Mouse (Mus musculus) small intestine, adult 2 months (tissue): ENCODE results near the gene Stim2. TPM values are rescaled to one million over a fixed set of nuclear protein-coding genes. Genes with fewer than 3 reads are reported as not detected.
A peak's percentile ranks its signal among the peaks of the same experiment; 100 is the strongest.

Experiments used
- H3K27ac ChIP-seq: fragments of 200-500 bp; 2 replicates; pipeline ENCODE4 v1.5.1; 2012; ENCODE audit warnings: low read depth, low read length, control low read depth, inconsistent platforms; ENCODE audit not compliant: insufficient read depth
- H3K27me3 ChIP-seq: fragments of 200-500 bp; 2 replicates; pipeline ENCODE4 v1.6.1; 2012; ENCODE audit warnings: mild to moderate bottlenecking, moderate library complexity, low read length, inconsistent platforms; ENCODE audit not compliant: control insufficient read depth, insufficient read depth
- H3K36me3 ChIP-seq: fragments of 200-500 bp; 2 replicates; pipeline ENCODE4 v1.6.1; 2012; ENCODE audit warnings: mild to moderate bottlenecking, low read length, control low read depth, inconsistent platforms; ENCODE audit not compliant: control insufficient read depth, insufficient read depth
- H3K4me1 ChIP-seq: fragments of 200-500 bp; 2 replicates; pipeline ENCODE4 v1.6.1; 2012; ENCODE audit warnings: low read length, inconsistent platforms, mixed read lengths; ENCODE audit not compliant: control insufficient read depth, insufficient read depth, insufficient read length
- H3K4me3 ChIP-seq: fragments of 200-500 bp; 2 replicates; pipeline ENCODE4 v1.5.1; 2012; ENCODE audit warnings: low read depth, mild to moderate bottlenecking, control low read depth, inconsistent platforms, low read length, moderate library complexity
- CTCF ChIP-seq: fragments of 200-500 bp; IDR thresholded peaks from 2 replicates; pipeline ENCODE4 v1.5.1; 2012; ENCODE audit warnings: low read depth, mild to moderate bottlenecking, control low read depth, inconsistent platforms, low read length, moderate library complexity, mixed read lengths; ENCODE audit not compliant: insufficient replicate concordance, insufficient read length; ENCODE audit errors: extremely low read depth
- POLR2A ChIP-seq: fragments of 200-500 bp; IDR thresholded peaks from 2 replicates; pipeline ENCODE4 v1.6.1; 2012; ENCODE audit warnings: low read depth, mild to moderate bottlenecking, control low read depth, inconsistent platforms, low read length, moderate library complexity
- WGBS: fragments of 180-500 bp; shearing (Covaris S2); methylation state at CpG from one replicate; pipeline ENCODE4 v1.1.7; 2018; 5-methylcytosine and 5-hydroxymethylcytosine counted together
- polyA plus RNA-seq: library from polyadenylated mRNA; depleted of rRNA; stranded (reverse); fragments of >200 nt; gene quantifications from 2 replicates; pipeline ENCODE4 v1.2.3, GENCODE M21; 2012

Gene Stim2
- polyA plus RNA-seq, 1 experiment = 18.7 TPM

- no peak for TF ChIP-seq CTCF
- no peak for TF ChIP-seq POLR2A
- H3K4me1 ChIP-seq = peaks cover 18% of the 10 kb centered on the region
- peak overlapping the region; percentile 47 for H3K27ac ChIP-seq
- H3K4me3 ChIP-seq = no peak overlapping the region
- WGBS = 51% methylated on average over 3 of the region's 3 CpGs
- H3K36me3 ChIP-seq = no peaks in the 10 kb centered on the region
- H3K27me3 ChIP-seq = no peaks in the 10 kb centered on the region
Measured at GRCm38 (mm10) chr5:54045523-54045922, 47.2 kb downstream of the Stim2 start.

DNA sequence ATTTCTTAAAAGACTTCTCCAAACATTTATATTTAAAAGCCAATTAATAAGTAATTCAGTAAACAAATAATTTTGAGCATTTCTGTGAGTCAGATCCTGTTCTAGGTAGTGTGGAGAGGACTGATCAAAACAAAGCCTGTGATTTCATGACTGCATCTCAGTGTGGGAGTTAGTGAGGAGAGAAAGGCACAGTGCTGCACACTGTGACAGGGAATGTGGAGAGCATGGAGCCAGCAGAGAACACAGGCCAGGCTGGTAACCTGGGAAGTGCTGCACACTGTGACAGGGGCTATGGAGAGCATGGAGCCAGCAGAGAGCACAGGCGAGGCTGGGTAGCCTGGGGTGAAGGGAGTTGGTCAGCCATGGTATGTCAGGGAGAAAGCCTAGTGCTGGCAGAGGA is 48.1 kb downstream of the Stim2 start:
- no peak for TF ChIP-seq CTCF
- TF ChIP-seq POLR2A = no peak
- Histone ChIP-seq H3K4me3 (no peak overlapping the region), H3K27me3 (no peaks in the 10 kb centered on the region), H3K4me1 (peaks cover 21% of the 10 kb centered on the region), H3K27ac (no peak overlapping the region; the same call in 1 of the 2 replicates), H3K36me3 (no peaks in the 10 kb centered on the region)
- WGBS = 93% methylated on average over 1 of the region's 1 CpGs

GRCm38 (mm10) chr5:54049145-54049733 is 50.9 kb downstream of the Stim2 start:
- no peak overlapping the region for H3K4me3 ChIP-seq
- WGBS = 89% methylated on average over 4 of the region's 4 CpGs
- TF ChIP-seq CTCF (no peak), POLR2A (no peak)

GRCm38 (mm10) chr5:54049940-54050339 is 51.6 kb downstream of the Stim2 start:
- WGBS = 90% methylated on average over 5 of the region's 5 CpGs
- no peak for TF ChIP-seq CTCF
- no peak for TF ChIP-seq POLR2A
- Histone ChIP-seq H3K4me3 (no peak overlapping the region), H3K27ac (no peak overlapping the region), H3K27me3 (no peaks in the 10 kb centered on the region), H3K4me1 (peaks cover 15% of the 10 kb centered on the region), H3K36me3 (peaks cover 3% of the 10 kb centered on the region; the same call in 1 of the 2 replicates)

More at GRCm38 (mm10) chr5:54049145-54049733, 50.9 kb downstream of the Stim2 start:
- H3K27me3 ChIP-seq = no peaks in the 10 kb centered on the region
- peaks cover 15% of the 10 kb centered on the region for H3K4me1 ChIP-seq
- H3K36me3 ChIP-seq = peaks cover 2% of the 10 kb centered on the region; the same call in 1 of the 2 replicates
- H3K27ac ChIP-seq = no peak overlapping the region

DNA sequence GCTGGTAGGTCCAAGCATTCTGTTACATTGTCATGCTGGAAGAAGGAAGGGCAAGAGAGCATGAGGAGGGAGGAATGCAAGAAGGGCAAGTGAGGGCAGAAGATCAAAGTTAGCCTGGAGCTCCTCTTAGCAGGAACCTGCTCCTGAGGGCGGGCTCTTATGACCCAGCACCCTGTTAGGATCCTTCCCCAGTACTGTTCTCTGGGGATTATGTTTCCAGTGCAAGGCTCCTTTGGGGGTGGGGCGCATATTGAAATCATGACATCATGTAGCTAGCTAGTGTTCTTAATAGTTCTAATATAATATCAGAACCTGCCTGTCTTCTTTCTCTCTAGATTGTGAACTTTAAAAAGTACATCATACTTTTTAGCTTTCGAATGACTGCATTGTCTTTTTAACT is 52.8 kb downstream of the Stim2 start:
- TF ChIP-seq CTCF (no peak), POLR2A (no peak)
- 74% methylated on average over 3 of the region's 3 CpGs for WGBS
- no peak overlapping the region for H3K4me3 ChIP-seq

DNA sequence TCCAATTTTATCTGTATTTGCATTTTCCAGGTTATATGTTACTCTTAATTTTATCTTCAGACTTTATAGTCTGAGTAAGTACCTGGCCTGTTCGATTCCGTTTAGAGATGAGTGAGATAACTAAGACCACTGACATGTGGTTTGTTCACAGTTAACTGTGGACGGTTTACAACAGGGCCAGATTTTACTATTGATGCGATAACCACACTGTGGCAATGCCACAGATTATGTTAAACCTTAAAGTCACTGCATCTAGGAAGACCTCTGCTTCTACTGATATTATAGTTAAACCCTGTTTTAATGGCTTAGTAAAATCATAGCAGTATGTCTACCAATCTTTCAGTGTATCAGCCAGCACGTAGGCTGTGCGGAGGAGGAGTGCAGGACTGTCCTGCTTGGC is 53.9 kb downstream of the Stim2 start:
- H3K36me3 ChIP-seq = peaks cover 6% of the 10 kb centered on the region
- H3K4me1 ChIP-seq = peaks cover 8% of the 10 kb centered on the region
- H3K4me3 ChIP-seq = no peak overlapping the region
- TF ChIP-seq CTCF = no peak
- no peak overlapping the region for H3K27ac ChIP-seq
- WGBS = 84% methylated on average over 6 of the region's 6 CpGs
- H3K27me3 ChIP-seq = no peaks in the 10 kb centered on the region

More for the DNA sequence above, 52.8 kb downstream of the Stim2 start:
- Histone ChIP-seq H3K27me3 (no peaks in the 10 kb centered on the region), H3K4me1 (peaks cover 11% of the 10 kb centered on the region), H3K36me3 (peaks cover 6% of the 10 kb centered on the region), H3K27ac (no peak overlapping the region)

DNA sequence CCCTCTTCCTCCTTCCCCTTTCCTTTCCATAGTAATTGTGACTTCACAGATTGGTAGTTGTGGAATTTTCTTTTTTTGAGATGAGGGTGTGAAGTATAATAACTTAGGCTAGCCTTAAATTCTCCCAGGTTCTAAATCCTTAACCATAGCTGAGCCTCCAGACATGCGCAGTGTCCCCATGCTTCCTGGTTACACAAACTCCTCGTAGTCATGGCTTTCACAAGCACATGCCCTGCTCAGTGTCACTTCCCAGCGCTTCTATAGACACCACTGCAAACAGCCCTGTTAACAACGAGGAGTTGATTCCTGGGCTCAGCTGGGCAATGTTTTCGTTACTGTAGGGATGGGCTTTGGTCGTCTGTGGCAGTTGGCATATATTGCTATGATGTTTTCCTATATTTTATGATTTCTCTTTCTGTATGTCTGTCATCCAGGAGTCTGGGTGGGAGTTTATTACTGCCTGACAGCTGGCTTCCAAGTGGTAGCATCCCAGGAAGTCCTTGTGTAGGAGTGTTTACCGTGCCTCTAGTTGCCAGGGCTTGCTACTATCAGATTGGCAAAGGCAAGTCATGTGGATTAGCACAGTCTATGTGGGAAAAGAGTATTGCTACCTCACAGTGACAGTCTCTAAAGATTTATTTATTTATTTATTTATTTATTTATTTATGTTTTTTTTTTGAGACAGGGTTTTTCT is 55.5 kb downstream of the Stim2 start:
- no peaks in the 10 kb centered on the region for H3K27me3 ChIP-seq
- no peak for TF ChIP-seq POLR2A
- WGBS = 66% methylated on average over 7 of the region's 7 CpGs

More for the DNA sequence above, 55.5 kb downstream of the Stim2 start:
- peaks cover 5% of the 10 kb centered on the region; the same call in 1 of the 2 replicates for H3K4me1 ChIP-seq
- H3K27ac ChIP-seq = no peak overlapping the region
- H3K4me3 ChIP-seq = no peak overlapping the region
- peaks cover 6% of the 10 kb centered on the region for H3K36me3 ChIP-seq
